ENCODE assay signal across 11 mouse cellular contexts in the genomic region with DNA sequence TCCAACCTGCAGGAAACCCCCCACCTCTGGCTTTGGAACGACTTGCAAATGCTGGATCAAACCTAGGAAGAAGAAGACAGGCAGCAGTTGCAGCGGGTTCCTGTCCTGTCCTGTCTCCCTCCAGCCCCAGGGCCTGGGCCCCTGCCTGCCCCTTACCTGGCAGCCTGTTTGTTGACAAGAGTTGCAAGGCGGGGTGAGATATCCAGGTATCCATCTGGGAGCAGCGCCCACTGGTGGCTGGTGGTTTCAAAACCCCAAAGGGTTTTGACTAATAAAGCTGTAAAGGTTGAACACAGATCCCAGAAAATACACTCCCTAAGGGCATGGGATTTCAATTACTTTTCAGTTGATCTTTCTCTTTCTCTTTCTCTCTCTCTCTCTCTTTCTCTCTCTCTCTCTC. TPM values are rescaled to one million over a fixed set of nuclear protein-coding genes. Genes with fewer than 3 reads are reported as not detected.
DNase-seq lines count a peak whose midpoint lies in the region; ATAC-seq and TF ChIP-seq lines count a peak whose summit lies in the region.
"Had no signal": no experiment of that assay in that cellular context is flagged by ENCODE, and none has a peak within 500 bp of the region (broad histone marks: within the 10 kb centered on the region; RNA-seq: fewer than 3 reads in every experiment).

No protein-coding gene starts in this region.

- dilution Hi-C loops in CH12.LX (cut with MboI; ENCODE audit: extremely low pct_ligation_motif_present, extremely low pct_unique_long_range_greater_than_20kb, low sequenced_read_pairs), result no loop called here

- peak in 1 of 2 experiments; percentile 66; a peak in 3 of 4 replicates for TF ChIP-seq CTCF in CH12.LX (conservative IDR thresholded peaks at IDR 0.05 in 1 of 2, IDR thresholded peaks at IDR 0.05 in 1 of 2; ENCODE audit: low read depth in 2 of 2, low read length in 2 of 2)
- TF ChIP-seq CTCF in liver, embryonic 14.5 days (IDR thresholded peaks at IDR 0.05; ENCODE audit: low read depth), result peak; percentile 65

- no peak overlapping the region for H3K4me3 ChIP-seq in kidney, embryonic 14.5 days (ENCODE audit: low read length)
- H3K4me3 ChIP-seq in CH12.LX (replicated peaks in 1 of 3; ENCODE audit: low read depth in 2 of 3, low read length in 2 of 3, poor library complexity in 1 of 3), result no peak overlapping the region
- no peak overlapping the region for H3K4me3 ChIP-seq in liver, embryonic 14.5 days (ENCODE audit: insufficient read depth in 1 of 2, low read depth in 2 of 2, low read length in 2 of 2)
- H3K4me3 ChIP-seq: erythroblast, embryonic 14.5 days; heart, embryonic 13.5 days had no signal

- no peak overlapping the region for H3K4me2 ChIP-seq in kidney, embryonic 14.5 days (replicated peaks; ENCODE audit: low read depth, low read length)
- H3K4me2 ChIP-seq in CH12.LX (ENCODE audit: insufficient read depth, low read depth, poor library complexity, severe bottlenecking), result no peak overlapping the region
- H3K4me2 ChIP-seq in liver, embryonic 14.5 days (ENCODE audit: low read depth), result no peak overlapping the region
- H3K4me2 ChIP-seq: heart, embryonic 13.5 days had no signal

- in situ Hi-C loops in CH12.LX (cut with MboI; ENCODE audit: low pct_ligation_motif_present, low pct_unique_long_range_greater_than_20kb, low sequenced_read_pairs), result no loop called here

- 32% methylated on average over 4 of the region's 4 CpGs for WGBS in kidney, embryonic 14.5 days
- 26% methylated on average over 4 of the region's 4 CpGs for WGBS in liver, embryonic 14.5 days (ENCODE audit: insufficient replicate concordance)

- no peaks in the 10 kb centered on the region for H3K36me3 ChIP-seq in kidney, embryonic 14.5 days (ENCODE audit: control insufficient read depth, insufficient read depth, low read length)
- H3K36me3 ChIP-seq in CH12.LX (replicated peaks in 1 of 2; ENCODE audit: control insufficient read depth in 1 of 2, insufficient read depth in 1 of 2, low read length in 1 of 2), result no peaks in the 10 kb centered on the region
- no peaks in the 10 kb centered on the region for H3K36me3 ChIP-seq in liver, embryonic 14.5 days (replicated peaks; ENCODE audit: control insufficient read depth, insufficient read depth, low read depth)
- H3K36me3 ChIP-seq: heart, embryonic 13.5 days had no signal

- no peak for TF ChIP-seq EP300 in CH12.LX (IDR thresholded peaks at IDR 0.05; ENCODE audit: low read length)
- TF ChIP-seq EP300 in liver, embryonic 14.5 days (IDR thresholded peaks at IDR 0.05; ENCODE audit: low read depth), result no peak

- no peak for TF ChIP-seq POLR2A in CH12.LX (IDR thresholded peaks at IDR 0.05; ENCODE audit: low read depth, low read length)

- no peaks in the 10 kb centered on the region for H3K79me2 ChIP-seq in CH12.LX (replicated peaks; ENCODE audit: control insufficient read depth, extremely low read depth, insufficient read depth, poor library complexity, severe bottlenecking)

- no peak overlapping the region for H3K27ac ChIP-seq in kidney, embryonic 14.5 days (ENCODE audit: low read depth, low read length)
- H3K27ac ChIP-seq in CH12.LX (ENCODE audit: insufficient read depth, low read depth), result no peak overlapping the region
- H3K27ac ChIP-seq in liver, embryonic 14.5 days, result no peak overlapping the region
- H3K27ac ChIP-seq: heart, embryonic 13.5 days had no signal

- H3K4me1 ChIP-seq in kidney, embryonic 14.5 days (ENCODE audit: control insufficient read depth, insufficient read depth, low read length), result peaks cover 4% of the 10 kb centered on the region; the same call in 1 of the 2 replicates
- peaks cover 14 to 22% of the 10 kb centered on the region in 2 experiments for H3K4me1 ChIP-seq in CH12.LX (ENCODE audit: control insufficient read depth in 1 of 2, insufficient read depth in 2 of 2)
- no peaks in the 10 kb centered on the region for H3K4me1 ChIP-seq in liver, embryonic 14.5 days (replicated peaks; ENCODE audit: control insufficient read depth in 2 of 2, insufficient read depth in 2 of 2, low read length in 1 of 2)

- peak; percentile 66 for DNase-seq in CD4-positive, CD25-positive, alpha-beta regulatory T cell, adult 2 months (ENCODE audit: low read depth, low spot score)
- DNase-seq in kidney, postnatal 14 days, result peak; percentile 35
- no peak for DNase-seq in CH12.LX (ENCODE audit: extremely low read depth)
- DNase-seq in liver, embryonic 14.5 days (ENCODE audit: low read depth in 3 of 3, low spot score in 3 of 3), result no peak
- DNase-seq in cerebellum, adult 9-10 months, result no peak
- no peak for DNase-seq in cerebellum, postnatal 4 days (ENCODE audit: low spot score in 2 of 2)
- DNase-seq: right cerebral cortex, postnatal 14 days had no signal

- no peaks in the 10 kb centered on the region for H3K27me3 ChIP-seq in kidney, embryonic 14.5 days (ENCODE audit: control insufficient read depth, insufficient read depth, low read length)
- no peaks in the 10 kb centered on the region for H3K27me3 ChIP-seq in CH12.LX (replicated peaks)
- no peaks in the 10 kb centered on the region for H3K27me3 ChIP-seq in liver, embryonic 14.5 days (ENCODE audit: control insufficient read depth, insufficient read depth, low read length)
- H3K27me3 ChIP-seq: heart, embryonic 13.5 days had no signal

- no peak overlapping the region for H3K9ac ChIP-seq in kidney, embryonic 14.5 days (ENCODE audit: low read depth, low read length)
- H3K9ac ChIP-seq in CH12.LX (ENCODE audit: insufficient read depth, low read depth), result no peak overlapping the region
- H3K9ac ChIP-seq in liver, embryonic 14.5 days (replicated peaks), result no peak overlapping the region
- H3K9ac ChIP-seq: heart, embryonic 13.5 days had no signal

- TF ChIP-seq RAD21 in CH12.LX (IDR thresholded peaks at IDR 0.05; ENCODE audit: low read depth, low read length), result peak; percentile 29

- peaks cover 4% of the 10 kb centered on the region; the same call in 1 of the 2 replicates for H3K9me3 ChIP-seq in kidney, embryonic 14.5 days (ENCODE audit: control insufficient read depth, low read length)
- H3K9me3 ChIP-seq in CH12.LX (replicated peaks; ENCODE audit: low read length), result peaks cover 2% of the 10 kb centered on the region
- no peaks in the 10 kb centered on the region; the same call in 1 of the 2 replicates for H3K9me3 ChIP-seq in liver, embryonic 14.5 days (ENCODE audit: control insufficient read depth, low read length)

- ATAC-seq in CD4-positive, CD25-positive, alpha-beta regulatory T cell, adult 4 months, result no peak
- ATAC-seq in kidney, embryonic 14.5 days (ENCODE audit: low FRiP score, low TSS enrichment), result no peak
- no peak for ATAC-seq in liver, embryonic 14.5 days (ENCODE audit: insufficient read depth)

TF ChIP-seq in CH12.LX, 34 proteins besides CTCF, POLR2A, EP300 and RAD21:
- TF ChIP-seq GABPA (IDR thresholded peaks at IDR 0.05; ENCODE audit: insufficient replicate concordance, low read depth, low read length) (no peak), SMC3 (IDR thresholded peaks at IDR 0.05; ENCODE audit: low read depth, low read length) (peak; percentile 60)

RNA-seq across cellular contexts. Expression of a gene that starts 24.0 kb away (rescaled TPM):
- polyA plus RNA-seq in CD4-positive, CD25-positive, alpha-beta regulatory T cell, adult 4 months (2017; shearing (Covaris generic)), result 1 to 10 TPM in 1 of 2 experiments, under 1 TPM in 1; 0.60 to 1.9 TPM
- polyA plus RNA-seq in kidney, embryonic 14.5 days (2014; fragmentation: Nextera tagmentation; extraction: Ambion mirVana), result 8.7 and 9.6 TPM in 2 replicates
- total RNA-seq in CH12.LX (2012; rRNA removed) (2.4 and 3.2 TPM in 2 replicates), CH12.LX (2014; rRNA removed) (1.2 and 1.3 TPM in 2 replicates)
- 4.6 and 4.9 TPM in 2 replicates for polyA plus RNA-seq in CH12.LX (2012; ENCODE audit: insufficient read length, low read depth)
- 1.2 and 1.6 TPM in 2 replicates for polyA plus RNA-seq in liver, embryonic 14.5 days (2012; rRNA removed)
- polyA plus RNA-seq in liver, embryonic 14.5 days (2014; fragmentation: Nextera tagmentation; extraction: Ambion mirVana), result 0.50 and 0.67 TPM in 2 replicates

RNA-seq across cellular contexts. Expression of a gene that starts 49.1 kb away (rescaled TPM):
- polyA plus RNA-seq in CD4-positive, CD25-positive, alpha-beta regulatory T cell, adult 4 months (2017; shearing (Covaris generic)), result 10 to 100 TPM; 37.8 to 49.1 TPM
- 54.7 and 55.0 TPM in 2 replicates for polyA plus RNA-seq in kidney, embryonic 14.5 days (2014; fragmentation: Nextera tagmentation; extraction: Ambion mirVana)
- 21.8 and 25.3 TPM in 2 replicates for total RNA-seq in CH12.LX (2012; rRNA removed)
- total RNA-seq in CH12.LX (2014; rRNA removed), result 31.0 and 35.7 TPM in 2 replicates
- polyA plus RNA-seq in CH12.LX (2012; ENCODE audit: insufficient read length, low read depth), result 16.9 and 18.3 TPM in 2 replicates
- polyA plus RNA-seq in liver, embryonic 14.5 days (2012; rRNA removed), result 5.8 and 6.4 TPM in 2 replicates
- polyA plus RNA-seq in liver, embryonic 14.5 days (2014; fragmentation: Nextera tagmentation; extraction: Ambion mirVana), result 8.1 and 9.7 TPM in 2 replicates

Comparison
In these comparisons a context has a peak if more than half of its experiments do, and no peak if none do; other contexts are left out.
1. DNase-seq: peak in CD4-positive, CD25-positive, alpha-beta regulatory T cell, adult 2 months (single experiment) and kidney, postnatal 14 days (single experiment); none in CH12.LX (single experiment), liver, embryonic 14.5 days (0 of 3), cerebellum, adult 9-10 months (single experiment) and cerebellum, postnatal 4 days (0 of 2).